Mouse (Mus musculus) liver, embryonic 14.5 days (tissue): ENCODE results near the gene Fbxo17. TPM values are rescaled to one million over a fixed set of nuclear protein-coding genes. Genes with fewer than 3 reads are reported as not detected.
A peak's percentile ranks its signal among the peaks of the same experiment; 100 is the strongest.

ENCODE experiments used
- ATAC-seq: fragments of 200-750 bp; cut with Nextera tagmentation; 2 replicates; pipeline ENCODE4 v1.8.0; 2017; ENCODE audit warnings: moderate number of reproducible peaks, mild to moderate bottlenecking, moderate library complexity; ENCODE audit not compliant: insufficient read depth
- DNase-seq, 3 experiments: peaks; one replicate each; pipeline ENCODE4 v3.0.0-alpha.2; 2012 to 2013; ENCODE audit warnings: low read depth in 3 of 3, low spot score in 3 of 3
- H3K27ac ChIP-seq: fragments of 300-500 bp; sonication (generic); 2 replicates; pipeline ENCODE4 v1.5.1; 2014; ENCODE audit warnings: moderate library complexity, mild to moderate bottlenecking, control low read depth, inconsistent platforms
- H3K27me3 ChIP-seq: fragments of 300-500 bp; sonication (generic); 2 replicates; pipeline ENCODE4 v1.6.1; 2014; ENCODE audit warnings: mild to moderate bottlenecking, low read length, moderate library complexity; ENCODE audit not compliant: control insufficient read depth, insufficient read depth
- H3K36me3 ChIP-seq: fragments of 300-500 bp; sonication (generic); replicated peaks from 2 replicates; pipeline ENCODE4 v1.6.1; 2014; ENCODE audit warnings: low read depth; ENCODE audit not compliant: control insufficient read depth, insufficient read depth
- H3K4me1 ChIP-seq, 2 experiments: fragments of 200-500 bp in 1 of 2; fragments of 300-500 bp in 1 of 2; sonication (generic) in 1 of 2; replicated peaks; 2 replicates each; pipeline ENCODE4 v1.6.1; 2012 to 2014; ENCODE audit warnings: antibody characterized with exemption in 1 of 2, inconsistent platforms in 1 of 2, low read length in 1 of 2; ENCODE audit not compliant: control insufficient read depth in 2 of 2, insufficient read depth in 2 of 2
- H3K4me2 ChIP-seq: fragments of 300-500 bp; sonication (generic); 2 replicates; pipeline ENCODE4 v1.6.1; 2014; ENCODE audit warnings: low read depth, mild to moderate bottlenecking, control low read depth, moderate library complexity
- H3K4me3 ChIP-seq, 2 experiments: fragments of 200-500 bp in 1 of 2; fragments of 300-500 bp in 1 of 2; sonication (generic) in 1 of 2; 2 replicates each; pipeline ENCODE4 v1.5.1; 2012 to 2014; ENCODE audit warnings: low read depth in 2 of 2, low read length in 2 of 2, mild to moderate bottlenecking in 2 of 2, control low read depth in 1 of 2, inconsistent platforms in 1 of 2, moderate library complexity in 1 of 2; ENCODE audit not compliant: insufficient read depth in 1 of 2
- H3K9ac ChIP-seq: fragments of 300-500 bp; sonication (generic); replicated peaks from 2 replicates; pipeline ENCODE4 v1.6.1; 2014; ENCODE audit warnings: mild to moderate bottlenecking, control low read depth, moderate library complexity
- H3K9me3 ChIP-seq: fragments of 300-500 bp; sonication (generic); 2 replicates; pipeline ENCODE4 v1.6.1; 2016; ENCODE audit warnings: low read length, mixed read lengths; ENCODE audit not compliant: control insufficient read depth
- CTCF ChIP-seq: IDR thresholded peaks from 2 replicates; pipeline ENCODE4 v1.5.1; 2016; ENCODE audit warnings: antibody characterized with exemption, low read depth, control low read depth
- EP300 ChIP-seq: IDR thresholded peaks from 2 replicates; pipeline ENCODE4 v1.6.1; 2016; ENCODE audit warnings: antibody characterized with exemption, low read depth
- WGBS: fragments of 180-500 bp; shearing (Covaris S2); extraction: QIAGEN DNeasy Blood & Tissue Kit; methylation state at CpG from one replicate; pipeline ENCODE4 v1.1.7; 2014; ENCODE audit not compliant: insufficient replicate concordance; 5-methylcytosine and 5-hydroxymethylcytosine counted together
- polyA plus RNA-seq, 2 experiments: library from polyadenylated mRNA; depleted of rRNA in 1 of 2; stranded (reverse) in 1 of 2; unstranded in 1 of 2; fragments of >200 nt; fragmentation: Nextera tagmentation in 1 of 2; extraction: Ambion mirVana in 1 of 2; gene quantifications; 2 replicates each; pipeline versions ENCODE4 v1.2.1 to v1.2.3; 2012 to 2014

Fbxo17 gene
- polyA plus RNA-seq, 2 experiments, result 0.76 to 0.93 TPM

DNA sequence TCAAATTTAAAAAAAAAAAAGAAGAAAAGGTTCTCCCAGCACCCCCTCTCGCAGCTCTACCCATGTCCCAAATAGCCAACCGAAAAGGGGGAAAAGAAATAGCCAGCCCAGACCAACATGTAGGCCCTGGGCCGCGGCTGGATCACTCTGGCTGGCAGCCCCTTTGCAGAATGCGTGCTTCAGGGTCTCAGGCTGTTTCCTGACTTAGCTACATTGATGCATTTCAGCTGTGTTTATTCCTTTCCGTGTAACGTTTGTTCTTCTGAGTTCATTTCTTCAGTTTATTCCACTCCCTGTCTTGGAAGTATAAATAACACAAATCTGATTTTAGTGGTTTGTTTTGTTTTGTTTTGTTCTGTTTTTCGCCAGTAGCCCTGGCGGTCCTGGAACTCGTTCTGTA, 1.1 kb downstream of the Fbxo17 start:
- Histone ChIP-seq H3K9ac (no peak overlapping the region), H3K9me3 (no peaks in the 10 kb centered on the region), H3K27me3 (no peaks in the 10 kb centered on the region; the same call in 1 of the 2 replicates), H3K4me1 (no peaks in the 10 kb centered on the region), H3K4me3 (no peak overlapping the region), H3K4me2 (no peak overlapping the region), H3K27ac (no peak overlapping the region), H3K36me3 (no peaks in the 10 kb centered on the region)
- 70% methylated on average over 10 of the region's 10 CpGs for WGBS
- DNase-seq, result no peak
- ATAC-seq, result no peak
- no peak for TF ChIP-seq CTCF
- TF ChIP-seq EP300, result no peak

DNA sequence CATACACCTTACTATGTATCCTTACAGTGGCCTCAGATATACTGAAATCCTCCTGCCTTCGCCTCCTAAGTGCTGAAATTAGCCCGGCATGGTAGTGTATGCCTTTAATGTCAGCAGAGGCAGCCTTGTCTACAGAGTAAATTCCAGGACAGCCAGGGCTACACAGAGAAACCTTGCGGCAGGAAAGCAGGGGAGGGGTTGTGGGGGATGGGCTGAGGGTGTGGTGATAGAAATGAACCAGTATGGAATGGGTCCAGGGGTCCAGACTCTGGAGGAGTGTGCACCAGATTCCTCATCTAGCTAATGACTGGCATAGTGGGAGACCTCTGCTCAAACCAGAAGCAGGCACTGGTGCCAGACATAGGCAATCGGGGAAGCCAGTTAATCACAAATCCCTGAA, 2.6 kb downstream of the Fbxo17 start:
- Histone ChIP-seq H3K4me1 (no peaks in the 10 kb centered on the region), H3K9ac (no peak overlapping the region), H3K9me3 (no peaks in the 10 kb centered on the region), H3K4me3 (no peak overlapping the region), H3K27me3 (no peaks in the 10 kb centered on the region; the same call in 1 of the 2 replicates), H3K36me3 (no peaks in the 10 kb centered on the region), H3K4me2 (no peak overlapping the region), H3K27ac (no peak overlapping the region)
- TF ChIP-seq EP300 (no peak), CTCF (no peak)
- 40% methylated on average over 4 of the region's 4 CpGs for WGBS
- DNase-seq (no peak), ATAC-seq (no peak)

DNA sequence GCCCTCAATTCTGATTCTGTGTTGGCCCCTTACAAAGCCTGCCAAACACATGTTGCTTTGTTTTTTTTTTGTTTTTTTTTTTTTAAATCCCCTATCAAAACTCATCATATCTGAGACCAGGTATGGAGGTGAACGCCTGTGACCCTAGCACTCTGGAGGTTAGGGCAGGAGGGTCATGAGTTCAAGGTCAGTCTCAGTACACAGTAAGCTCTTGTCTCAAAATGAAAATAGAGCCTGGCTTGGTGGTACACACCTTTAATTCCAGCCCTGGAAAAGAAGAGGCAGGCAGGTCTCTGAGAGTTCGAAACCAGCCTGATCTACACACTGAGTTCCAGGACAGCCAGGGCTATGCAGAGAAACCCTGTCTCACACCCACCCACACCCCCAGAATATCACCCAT, 3.0 kb downstream of the Fbxo17 start:
- WGBS, result 56% methylated on average over 2 of the region's 2 CpGs
- no peak for ATAC-seq

DNA sequence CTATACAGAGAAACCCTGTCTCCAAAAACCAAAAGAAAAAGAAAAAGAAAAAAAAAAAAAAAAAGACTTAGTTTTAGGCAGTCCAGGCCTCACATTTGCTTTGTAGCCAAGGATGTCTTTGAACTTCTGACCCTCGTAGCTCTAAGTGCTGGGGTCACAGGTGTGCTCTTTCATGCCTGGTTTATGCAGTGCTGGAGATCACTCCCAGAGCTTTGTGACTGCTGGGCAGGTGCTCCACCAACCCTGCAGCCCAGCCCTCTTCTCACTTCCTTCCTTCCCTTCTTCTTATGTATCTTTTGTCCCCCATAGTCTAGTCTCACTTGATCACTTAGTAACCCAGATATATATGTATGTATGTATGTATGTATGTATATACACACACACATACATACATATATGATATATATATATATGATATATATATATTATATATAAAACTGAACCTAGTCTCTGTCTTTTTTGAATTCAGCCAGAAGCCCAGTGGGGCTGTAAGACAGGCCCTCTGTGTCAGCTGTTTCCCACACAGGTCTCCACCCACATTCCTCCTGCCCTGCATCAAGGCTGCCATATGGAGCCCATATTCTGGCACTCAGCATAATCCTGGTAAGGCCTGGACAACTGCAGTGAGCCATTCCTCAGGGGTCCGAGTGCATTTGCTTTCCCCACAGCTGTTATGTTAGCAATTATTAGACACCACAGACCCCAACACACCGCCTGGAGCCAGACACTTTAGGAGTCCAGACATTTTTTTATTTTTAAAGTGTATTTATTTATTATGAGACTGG, 4.3 kb downstream of the Fbxo17 start:
- no peak overlapping the region for H3K4me2 ChIP-seq
- no peak for ATAC-seq
- H3K27ac ChIP-seq, result no peak overlapping the region
- no peak overlapping the region for H3K9ac ChIP-seq
- WGBS, result 53% methylated on average over 3 of the region's 3 CpGs
- no peak overlapping the region for H3K4me3 ChIP-seq
- H3K27me3 ChIP-seq, result no peaks in the 10 kb centered on the region; the same call in 1 of the 2 replicates
- H3K36me3 ChIP-seq, result no peaks in the 10 kb centered on the region
- no peak for TF ChIP-seq CTCF
- no peaks in the 10 kb centered on the region for H3K9me3 ChIP-seq
- no peaks in the 10 kb centered on the region for H3K4me1 ChIP-seq
- DNase-seq, result no peak

More for the DNA sequence above, 3.0 kb downstream of the Fbxo17 start:
- Histone ChIP-seq H3K4me2 (no peak overlapping the region), H3K27ac (no peak overlapping the region), H3K9me3 (no peaks in the 10 kb centered on the region), H3K4me1 (no peaks in the 10 kb centered on the region), H3K36me3 (no peaks in the 10 kb centered on the region), H3K9ac (no peak overlapping the region), H3K27me3 (no peaks in the 10 kb centered on the region; the same call in 1 of the 2 replicates), H3K4me3 (no peak overlapping the region)
- TF ChIP-seq EP300, result no peak
- no peak for TF ChIP-seq CTCF
- DNase-seq, result no peak

DNA sequence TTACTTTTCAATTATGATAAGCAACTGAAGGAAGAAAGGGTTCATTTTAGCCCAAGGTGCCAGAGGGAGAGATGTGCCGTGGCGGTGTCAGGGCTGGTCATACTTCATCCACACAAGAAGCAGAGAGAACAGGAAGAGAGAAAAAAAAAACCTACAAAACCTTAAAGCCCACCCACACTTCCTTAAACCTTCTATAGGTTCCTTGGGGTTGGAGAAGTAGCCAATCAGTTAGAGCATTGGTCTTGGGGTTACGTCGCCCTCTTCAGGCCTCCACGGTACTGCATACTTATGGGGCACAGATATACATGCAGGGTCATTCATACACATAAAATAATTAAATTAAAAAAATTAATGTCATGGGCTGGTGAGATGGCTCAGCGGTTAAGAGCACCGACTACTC, 5.5 kb downstream of the Fbxo17 start:
- DNase-seq (no peak), ATAC-seq (no peak)
- no peak overlapping the region for H3K9ac ChIP-seq
- no peak overlapping the region for H3K4me2 ChIP-seq
- WGBS, result 81% methylated on average over 7 of the region's 7 CpGs
- no peaks in the 10 kb centered on the region for H3K36me3 ChIP-seq
- H3K9me3 ChIP-seq, result no peaks in the 10 kb centered on the region
- no peak overlapping the region for H3K4me3 ChIP-seq
- TF ChIP-seq EP300 (no peak), CTCF (peak; percentile 43; the same call in 1 of the 2 replicates)
- no peak overlapping the region for H3K27ac ChIP-seq
- H3K27me3 ChIP-seq, result no peaks in the 10 kb centered on the region
- no peaks in the 10 kb centered on the region for H3K4me1 ChIP-seq
